Mouse (Mus musculus) lung, postnatal 0 days (tissue): ENCODE measurements at regions not wholly inside any gene's neighbourhood (a gene's known extent, or its start where the extent isn't known, plus 50 kb on each side); places are given as distances from the start of the nearest gene placed in this dataset.

Experiments
- CTCF ChIP-seq: IDR thresholded peaks from 2 replicates; pipeline ENCODE4 v1.5.1; 2016; ENCODE audit warnings: antibody characterized with exemption, mild to moderate bottlenecking
- EP300 ChIP-seq: IDR thresholded peaks from 2 replicates; pipeline ENCODE4 v1.6.1; 2016; ENCODE audit warnings: antibody characterized with exemption, mild to moderate bottlenecking, control low read depth

- TF ChIP-seq EP300 (0 out of 2 replicates have a peak, but pooled peaks have one; percentile 30), CTCF (no peak)
These were observed 166.1 kb downstream of the Fzd1 start for GRCm38 (mm10) chr5:4591721-4592120.
